Mouse (Mus musculus) kidney, embryonic 14.5 days (tissue): ENCODE results near the gene Rhot1. TPM values are rescaled to one million over a fixed set of nuclear protein-coding genes. Genes with fewer than 3 reads are reported as not detected.
A peak's percentile ranks its signal among the peaks of the same experiment; 100 is the strongest.

Source experiments
- ATAC-seq: fragments of 200-750 bp; cut with Nextera tagmentation; 2 replicates; pipeline ENCODE4 v1.8.0; 2017; ENCODE audit warnings: moderate number of reproducible peaks, mild to moderate bottlenecking, moderate TSS enrichment, moderate library complexity; ENCODE audit not compliant: low FRiP score, low TSS enrichment
- H3K27ac ChIP-seq: fragments of 300-500 bp; sonication (generic); 2 replicates; pipeline ENCODE4 v1.5.1; 2014; ENCODE audit warnings: low read depth, mild to moderate bottlenecking, low read length, moderate library complexity, mixed read lengths
- H3K27me3 ChIP-seq: fragments of 300-500 bp; sonication (generic); 2 replicates; pipeline ENCODE4 v1.6.1; 2014; ENCODE audit warnings: mild to moderate bottlenecking, low read length; ENCODE audit not compliant: control insufficient read depth, insufficient read depth
- H3K36me3 ChIP-seq: fragments of 300-500 bp; sonication (generic); 2 replicates; pipeline ENCODE4 v1.6.1; 2014; ENCODE audit warnings: low read length, mixed read lengths; ENCODE audit not compliant: control insufficient read depth, insufficient read depth
- H3K4me1 ChIP-seq: fragments of 300-500 bp; sonication (generic); 2 replicates; pipeline ENCODE4 v1.6.1; 2014; ENCODE audit warnings: low read length, mixed read lengths; ENCODE audit not compliant: control insufficient read depth, insufficient read depth
- H3K4me2 ChIP-seq: fragments of 300-500 bp; sonication (generic); replicated peaks from 2 replicates; pipeline ENCODE4 v1.6.1; 2014; ENCODE audit warnings: low read depth, mild to moderate bottlenecking, low read length
- H3K4me3 ChIP-seq: fragments of 300-500 bp; sonication (generic); 2 replicates; pipeline ENCODE4 v1.5.1; 2014; ENCODE audit warnings: mild to moderate bottlenecking, low read length
- H3K9ac ChIP-seq: fragments of 300-500 bp; sonication (generic); 2 replicates; pipeline ENCODE4 v1.6.1; 2014; ENCODE audit warnings: low read depth, mild to moderate bottlenecking, low read length, moderate library complexity
- H3K9me3 ChIP-seq: fragments of 300-500 bp; sonication (generic); 2 replicates; pipeline ENCODE4 v1.6.1; 2016; ENCODE audit warnings: low read length; ENCODE audit not compliant: control insufficient read depth
- WGBS: fragments of 180-500 bp; shearing (Covaris S2); extraction: QIAGEN DNeasy Blood & Tissue Kit; methylation state at CpG from one replicate; pipeline ENCODE4 v1.1.7; 2014; 5-methylcytosine and 5-hydroxymethylcytosine counted together
- polyA plus RNA-seq: library from polyadenylated mRNA; unstranded; fragments of >200 nt; fragmentation: Nextera tagmentation; extraction: Ambion mirVana; gene quantifications from 2 replicates; pipeline ENCODE4 v1.2.1, GENCODE M21; 2014

Rhot1 gene
- 38.3 and 66.8 TPM in 2 replicates for polyA plus RNA-seq

DNA sequence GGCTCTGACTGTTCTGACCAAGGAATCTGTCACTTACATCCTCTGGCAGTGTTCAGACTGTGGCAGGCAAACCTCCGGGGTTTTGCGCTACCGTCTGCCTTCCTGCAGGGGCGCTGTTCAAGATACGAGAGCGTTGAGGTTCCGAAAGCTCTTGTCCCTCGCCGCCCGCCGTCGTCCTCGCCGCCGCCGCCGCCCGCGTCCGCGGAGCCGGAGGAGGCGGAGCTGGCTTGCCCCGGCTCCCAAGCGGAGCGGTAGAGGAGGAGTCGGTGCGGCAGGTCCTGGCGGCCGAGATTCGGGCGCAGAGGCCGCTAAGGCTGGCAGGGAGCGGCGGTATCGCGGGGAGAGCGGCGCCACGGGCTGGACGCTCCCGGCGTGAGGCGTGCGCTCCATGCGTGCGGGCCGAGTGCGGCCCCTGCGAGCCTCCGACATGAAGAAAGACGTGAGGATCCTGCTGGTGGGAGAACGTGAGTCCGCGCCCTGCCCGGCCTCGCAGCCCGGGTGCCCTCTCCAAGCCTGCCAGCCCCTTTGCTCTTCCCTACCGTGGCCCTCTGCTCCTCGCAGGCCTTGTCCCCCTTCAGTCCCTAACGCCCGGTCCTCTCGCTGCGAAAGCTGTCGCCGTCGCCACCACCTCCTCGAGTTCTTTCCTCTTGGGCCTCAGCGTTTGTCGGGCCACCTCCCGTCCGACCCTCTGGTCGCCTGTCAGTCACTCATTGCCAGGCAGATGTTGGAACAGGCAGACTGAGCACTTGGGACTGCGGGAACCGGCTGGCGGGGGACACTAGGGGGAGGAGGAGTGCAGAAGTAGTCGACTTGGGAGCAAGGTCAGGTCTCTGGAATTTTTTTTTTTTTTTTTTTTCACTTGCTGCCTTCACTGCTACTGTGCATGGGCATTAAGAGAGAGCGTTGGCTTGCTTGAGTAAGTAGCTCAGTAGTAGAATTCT lies at the start of gene Rhot1:
TSS of gene Rhot1 (plus strand) at position 160 of the 941 bp plus-strand sequence.
- H3K4me2 ChIP-seq: peak within 1 kb of the TSS; percentile 54
- no peaks in the 10 kb centered on the region for H3K27me3 ChIP-seq
- WGBS: under 1% methylated on average over 66 of the region's 78 CpGs
- H3K9me3 ChIP-seq: no peaks in the 10 kb centered on the region
- H3K4me1 ChIP-seq: peaks cover 9% of the 10 kb centered on the region
- ATAC-seq: peak; percentile 95
- H3K9ac ChIP-seq: peak within 1 kb of the TSS; percentile 81
- H3K36me3 ChIP-seq: no peaks in the 10 kb centered on the region; the same call in 1 of the 2 replicates
- H3K4me3 ChIP-seq: peak within 1 kb of the TSS; percentile 98
- peak within 1 kb of the TSS; percentile 93 for H3K27ac ChIP-seq

DNA sequence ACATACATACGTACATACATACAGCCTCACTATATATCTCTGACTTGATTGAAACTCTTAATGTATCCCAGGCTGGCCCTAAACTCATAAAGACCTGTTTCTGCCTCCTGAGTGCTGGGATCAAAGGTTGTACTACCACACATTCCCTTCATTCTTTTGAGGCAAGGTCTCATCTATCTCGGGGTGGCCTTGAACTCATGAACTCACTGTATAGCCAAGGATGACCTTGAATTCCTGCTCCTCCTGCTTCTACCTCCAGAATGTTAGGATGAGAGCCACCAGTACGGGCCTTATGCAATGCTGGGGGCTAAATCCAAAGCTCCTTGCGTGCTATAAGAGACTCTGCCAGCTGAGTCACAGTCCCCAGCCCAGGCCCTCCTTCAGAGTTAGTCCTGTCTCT lies 47.8 kb upstream of the Rhot1 start:
- 82% methylated on average over 4 of the region's 4 CpGs for WGBS
- ATAC-seq: no peak
- Histone ChIP-seq H3K27ac (no peak overlapping the region), H3K4me1 (no peaks in the 10 kb centered on the region), H3K4me3 (no peak overlapping the region), H3K27me3 (no peaks in the 10 kb centered on the region; the same call in 1 of the 2 replicates), H3K4me2 (no peak overlapping the region), H3K9ac (no peak overlapping the region), H3K36me3 (no peaks in the 10 kb centered on the region), H3K9me3 (no peaks in the 10 kb centered on the region)

DNA sequence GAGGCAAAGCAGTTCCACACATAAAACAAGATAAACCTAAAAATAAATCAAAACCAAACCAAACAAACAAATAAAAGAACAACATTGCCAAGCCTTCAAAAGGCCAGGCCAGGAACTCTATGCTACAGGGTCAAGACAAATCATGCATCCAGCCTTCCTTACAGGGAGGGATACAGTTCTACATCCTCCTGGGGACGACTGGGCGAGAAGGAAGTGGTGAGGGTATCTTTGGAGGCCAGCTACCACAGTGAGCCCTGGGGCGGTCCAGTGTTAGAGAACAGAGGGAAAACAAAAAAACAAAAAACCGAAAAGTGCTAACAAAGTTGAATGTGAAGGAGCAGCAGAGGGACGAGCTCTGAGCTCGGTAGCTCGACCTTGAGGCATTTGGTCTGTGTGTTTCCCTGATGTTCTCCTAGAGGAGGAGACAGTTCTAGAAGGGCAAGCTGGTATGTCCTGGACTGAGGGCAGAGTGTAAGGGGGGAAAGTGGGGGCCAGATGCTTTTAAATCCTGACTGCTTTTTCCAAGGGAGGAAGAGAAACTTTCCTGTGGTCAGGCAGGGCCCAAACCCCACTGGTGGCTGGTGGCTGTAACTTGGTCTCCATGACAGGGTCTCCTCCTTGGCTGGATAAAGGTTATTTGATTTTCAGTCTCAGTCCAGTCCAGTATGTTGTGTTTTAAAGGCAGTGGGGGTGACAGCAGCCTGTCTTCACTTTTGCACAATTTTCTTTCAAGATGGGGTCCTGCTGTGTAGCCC lies 45.3 kb upstream of the Rhot1 start:
- no peak for ATAC-seq
- WGBS: 77% methylated on average over 7 of the region's 7 CpGs
- H3K36me3 ChIP-seq: no peaks in the 10 kb centered on the region
- H3K4me1 ChIP-seq: no peaks in the 10 kb centered on the region
- H3K4me2 ChIP-seq: no peak overlapping the region
- no peaks in the 10 kb centered on the region for H3K9me3 ChIP-seq
- peak overlapping the region; percentile 69 for H3K27ac ChIP-seq
- H3K9ac ChIP-seq: no peak overlapping the region
- no peaks in the 10 kb centered on the region for H3K27me3 ChIP-seq
- no peak overlapping the region for H3K4me3 ChIP-seq

DNA sequence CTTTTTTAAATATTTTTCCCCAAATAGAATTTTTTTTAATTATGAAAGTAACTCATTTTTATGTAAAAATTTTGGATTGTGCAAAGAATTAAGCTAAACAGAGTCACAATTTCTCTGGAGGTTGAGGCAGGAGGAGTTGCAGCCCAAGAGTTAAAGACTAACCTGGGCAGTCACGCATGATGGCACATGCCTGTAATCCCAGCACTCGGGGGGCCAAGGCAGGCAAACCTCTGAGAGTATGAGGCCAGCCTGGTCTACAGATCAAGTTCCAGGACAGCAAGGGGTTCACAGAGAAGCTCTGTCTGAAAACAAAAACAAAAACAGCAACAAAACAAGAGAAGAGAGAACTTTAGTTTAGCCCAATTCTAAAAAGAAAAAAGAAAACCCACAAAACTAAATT lies 44.6 kb upstream of the Rhot1 start:
- ATAC-seq: no peak
- Histone ChIP-seq H3K4me3 (no peak overlapping the region), H3K4me1 (no peaks in the 10 kb centered on the region), H3K9ac (no peak overlapping the region), H3K27me3 (no peaks in the 10 kb centered on the region), H3K36me3 (no peaks in the 10 kb centered on the region), H3K27ac (no peak overlapping the region), H3K4me2 (no peak overlapping the region), H3K9me3 (no peaks in the 10 kb centered on the region)
- 34% methylated on average over 2 of the region's 2 CpGs for WGBS

DNA sequence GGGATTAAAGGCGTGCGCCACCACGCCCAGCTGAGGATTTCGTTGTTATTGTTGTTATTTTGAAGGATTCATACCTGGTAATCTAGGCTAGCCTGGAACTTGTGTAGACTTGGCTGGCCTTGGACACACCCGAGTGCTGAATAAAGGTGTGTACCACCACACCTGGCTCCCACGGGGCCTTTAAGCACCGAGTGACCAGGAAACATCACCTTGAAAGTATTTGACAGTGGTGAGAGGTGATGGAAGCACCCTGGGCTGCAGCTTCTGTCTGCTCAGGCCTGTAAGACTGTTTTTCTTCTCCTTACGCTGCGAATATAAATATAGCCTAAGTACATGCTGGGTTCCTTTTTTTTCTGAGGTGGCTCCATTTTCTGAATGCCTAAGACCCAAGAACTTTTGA lies 40.7 kb upstream of the Rhot1 start:
- 92% methylated on average over 9 of the region's 9 CpGs for WGBS
- H3K9ac ChIP-seq: no peak overlapping the region
- no peak overlapping the region for H3K27ac ChIP-seq
- no peaks in the 10 kb centered on the region for H3K4me1 ChIP-seq
- no peaks in the 10 kb centered on the region for H3K36me3 ChIP-seq
- no peak for ATAC-seq
- no peak overlapping the region for H3K4me3 ChIP-seq
- no peaks in the 10 kb centered on the region for H3K9me3 ChIP-seq
- H3K27me3 ChIP-seq: no peaks in the 10 kb centered on the region
- no peak overlapping the region for H3K4me2 ChIP-seq

DNA sequence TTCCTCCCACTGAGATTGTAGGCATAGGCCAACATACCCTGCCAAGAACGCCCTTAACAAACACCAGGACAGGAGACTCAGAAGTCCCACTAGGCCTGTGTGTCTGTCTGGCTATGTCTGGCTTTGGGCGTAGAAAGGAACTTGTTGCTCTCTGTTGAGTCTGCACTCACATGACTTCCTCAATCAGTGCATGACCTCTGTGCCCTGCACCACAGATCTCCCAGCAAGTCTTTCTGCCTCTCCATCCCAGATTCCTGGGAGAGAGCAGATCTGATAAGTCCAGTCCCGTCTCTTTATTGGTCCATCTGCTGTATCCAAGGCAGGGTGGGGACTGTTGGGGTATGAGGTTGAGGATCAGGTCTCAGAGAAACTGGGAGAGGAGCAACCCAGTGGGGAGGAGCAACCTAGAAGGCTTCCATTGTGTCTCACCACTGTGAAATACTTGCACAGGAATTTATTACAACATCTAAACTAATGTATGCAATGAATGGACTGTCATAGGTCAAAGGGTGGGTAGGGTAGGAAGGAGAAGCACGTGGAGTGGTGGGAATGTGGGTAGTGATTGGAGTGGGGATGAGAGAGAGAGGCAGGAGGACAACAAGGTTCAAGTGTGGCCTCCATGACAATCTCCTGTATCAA lies 40.1 kb upstream of the Rhot1 start:
- WGBS: 78% methylated on average over 4 of the region's 4 CpGs
- no peaks in the 10 kb centered on the region for H3K9me3 ChIP-seq

DNA sequence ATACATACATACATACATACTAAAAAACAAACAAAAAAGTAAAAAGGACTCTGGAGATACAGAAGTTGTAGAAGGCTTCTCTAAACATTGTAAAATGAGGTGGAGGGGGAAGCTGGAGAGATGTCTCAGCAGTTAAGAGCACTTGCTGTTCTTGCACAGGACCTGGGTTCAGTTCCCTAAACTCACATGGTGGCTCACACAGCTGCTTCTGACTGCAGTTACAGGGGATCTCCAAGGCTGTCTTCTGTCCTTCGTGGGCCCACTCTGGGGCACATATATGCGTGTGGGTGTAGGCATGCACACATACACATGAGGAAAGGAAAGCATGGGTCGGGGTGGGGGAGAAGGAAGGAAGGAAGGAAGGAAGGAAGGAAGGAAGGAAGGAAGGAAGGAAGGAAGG lies 39.2 kb upstream of the Rhot1 start:
- H3K9me3 ChIP-seq: no peaks in the 10 kb centered on the region
- no peak overlapping the region for H3K4me3 ChIP-seq
- ATAC-seq: no peak
- H3K27me3 ChIP-seq: no peaks in the 10 kb centered on the region
- no peaks in the 10 kb centered on the region for H3K36me3 ChIP-seq
- H3K27ac ChIP-seq: no peak overlapping the region
- H3K4me1 ChIP-seq: no peaks in the 10 kb centered on the region
- no peak overlapping the region for H3K4me2 ChIP-seq
- WGBS: 92% methylated on average over 3 of the region's 3 CpGs
- H3K9ac ChIP-seq: no peak overlapping the region

More for the DNA sequence above, 40.1 kb upstream of the Rhot1 start:
- Histone ChIP-seq H3K4me2 (no peak overlapping the region), H3K27ac (no peak overlapping the region), H3K9ac (no peak overlapping the region), H3K36me3 (no peaks in the 10 kb centered on the region), H3K4me3 (no peak overlapping the region), H3K27me3 (no peaks in the 10 kb centered on the region), H3K4me1 (no peaks in the 10 kb centered on the region)
- no peak for ATAC-seq

DNA sequence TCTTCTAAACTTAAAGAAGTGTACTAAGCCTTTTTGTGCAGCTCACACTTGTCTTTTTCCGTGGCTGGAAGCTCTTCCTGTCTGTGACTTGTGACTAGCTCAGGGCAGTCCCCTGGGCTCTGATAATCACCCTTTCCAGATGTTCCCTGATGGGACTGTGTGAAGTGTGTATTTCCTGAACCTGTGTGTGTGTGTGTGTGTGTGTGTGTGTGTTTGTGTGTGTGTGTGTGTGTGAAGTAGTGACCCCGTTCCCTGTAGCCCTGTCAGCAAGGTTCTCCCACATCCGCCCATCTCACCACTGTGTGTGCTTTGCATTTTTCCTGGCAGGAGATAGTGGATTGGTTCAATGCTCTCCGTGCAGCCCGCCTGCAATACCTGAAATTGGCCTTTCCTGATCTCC lies 38.5 kb upstream of the Rhot1 start:
- WGBS: 66% methylated on average over 5 of the region's 5 CpGs
- Histone ChIP-seq H3K9ac (no peak overlapping the region), H3K4me1 (no peaks in the 10 kb centered on the region), H3K27me3 (no peaks in the 10 kb centered on the region), H3K4me3 (no peak overlapping the region), H3K27ac (no peak overlapping the region), H3K4me2 (no peak overlapping the region), H3K9me3 (no peaks in the 10 kb centered on the region), H3K36me3 (no peaks in the 10 kb centered on the region)
- no peak for ATAC-seq
